Mouse (Mus musculus) neutrophil, adult 5-6 weeks (primary cell): ENCODE results near the gene 6030458C11Rik. TPM values are rescaled to one million over a fixed set of nuclear protein-coding genes. Genes with fewer than 3 reads are reported as not detected.
"Not testable (repeated sequence)": the region's sequence is repeated elsewhere in the genome, so short reads cannot be mapped to it uniquely, and the experiment has no call there.

Experiments
- ATAC-seq: fragments of 151-379, 151-347 bp; 2 replicates; pipeline ENCODE4 v1.8.0; 2017; ENCODE audit warnings: mild to moderate bottlenecking, moderate TSS enrichment; ENCODE audit not compliant: insufficient number of reproducible peaks, poor library complexity, low FRiP score, severe bottlenecking; ENCODE audit errors: extremely low read depth
- total RNA-seq: library from RNA; stranded (forward); fragments of 200-1000 nt; gene quantifications from 2 replicates; pipeline ENCODE4 v1.2.3, GENCODE M21; 2017

6030458C11Rik gene
- total RNA-seq, 1 experiment from 2014 or later, result 17.7 TPM

GRCm38 (mm10) chr15:12823455-12824119 lies 862 bp downstream of the 6030458C11Rik start:
- ATAC-seq, result no peak

- ATAC-seq, result no peak
Measured at GRCm38 (mm10) chr15:12822416-12823395, 1.7 kb downstream of the 6030458C11Rik start.

GRCm38 (mm10) chr15:12817592-12817991 lies 6.9 kb downstream of the 6030458C11Rik start:
- no peak for ATAC-seq

- no peak for ATAC-seq
Measured at GRCm38 (mm10) chr15:12812646-12813045, 11.8 kb downstream of the 6030458C11Rik start.

GRCm38 (mm10) chr15:12809305-12809704 lies 15.1 kb downstream of the 6030458C11Rik start:
- ATAC-seq, result no peak

GRCm38 (mm10) chr15:12807088-12807487 lies 17.4 kb downstream of the 6030458C11Rik start:
- no peak for ATAC-seq

GRCm38 (mm10) chr15:12805071-12805470 lies 19.4 kb downstream of the 6030458C11Rik start:
- no peak for ATAC-seq

GRCm38 (mm10) chr15:12801142-12801506 lies 23.3 kb downstream of the 6030458C11Rik start:
- not testable (repeated sequence) for ATAC-seq

GRCm38 (mm10) chr15:12800405-12801141 lies 23.9 kb downstream of the 6030458C11Rik start:
- no peak for ATAC-seq

GRCm38 (mm10) chr15:12798043-12798442 lies 26.4 kb downstream of the 6030458C11Rik start:
- ATAC-seq, result no peak

- ATAC-seq, result no peak
Measured at GRCm38 (mm10) chr15:12795909-12796470, 28.5 kb downstream of the 6030458C11Rik start.

- ATAC-seq, result peak; percentile 87; the same call in 1 of the 2 replicates
Measured at GRCm38 (mm10) chr15:12795457-12795894, 29.0 kb downstream of the 6030458C11Rik start.

GRCm38 (mm10) chr15:12794311-12794710 lies 30.1 kb downstream of the 6030458C11Rik start:
- no peak for ATAC-seq

GRCm38 (mm10) chr15:12789406-12789867 lies 35.0 kb downstream of the 6030458C11Rik start:
- ATAC-seq, result no peak

GRCm38 (mm10) chr15:12788536-12788935 lies 35.9 kb downstream of the 6030458C11Rik start:
- ATAC-seq, result no peak

- no peak for ATAC-seq
Measured at GRCm38 (mm10) chr15:12781729-12782326, 42.6 kb downstream of the 6030458C11Rik start.

GRCm38 (mm10) chr15:12781296-12781695 lies 43.2 kb downstream of the 6030458C11Rik start:
- ATAC-seq, result no peak

- ATAC-seq, result no peak
Measured at GRCm38 (mm10) chr15:12774149-12774753, 50.2 kb downstream of the 6030458C11Rik start.
